Mouse (Mus musculus) B cell, adult 2 months (primary cell): ENCODE data around the gene Snx9.

Source experiments
- DNase-seq, 2 experiments: peaks; one replicate each; pipeline ENCODE4 v3.0.0; 2022

Gene Snx9

GRCm38 (mm10) chr17:5846101-5846500 lies 5.0 kb downstream of the Snx9 start:
- DNase-seq: no peak

GRCm38 (mm10) chr17:5848706-5849415 lies 7.7 kb downstream of the Snx9 start:
- no peak for DNase-seq

- no peak for DNase-seq
Measured at GRCm38 (mm10) chr17:5849421-5849910, 8.3 kb downstream of the Snx9 start.

- DNase-seq: no peak
Measured at GRCm38 (mm10) chr17:5850031-5850430, 8.9 kb downstream of the Snx9 start.

- DNase-seq: no peak
Measured at GRCm38 (mm10) chr17:5850476-5850875, 9.3 kb downstream of the Snx9 start.

- no peak for DNase-seq
Measured at GRCm38 (mm10) chr17:5853936-5854335, 12.8 kb downstream of the Snx9 start.

GRCm38 (mm10) chr17:5855560-5855959 lies 14.4 kb downstream of the Snx9 start:
- no peak for DNase-seq

- no peak for DNase-seq
Measured at GRCm38 (mm10) chr17:5856426-5856825, 15.3 kb downstream of the Snx9 start.

GRCm38 (mm10) chr17:5857206-5857605 lies 16.1 kb downstream of the Snx9 start:
- no peak for DNase-seq

- no peak for DNase-seq
Measured at GRCm38 (mm10) chr17:5858209-5858608, 17.1 kb downstream of the Snx9 start.

- no peak for DNase-seq
Measured at GRCm38 (mm10) chr17:5862285-5862684, 21.2 kb downstream of the Snx9 start.

GRCm38 (mm10) chr17:5862869-5863268 lies 21.7 kb downstream of the Snx9 start:
- DNase-seq: no peak

GRCm38 (mm10) chr17:5863745-5864144 lies 22.6 kb downstream of the Snx9 start:
- DNase-seq: no peak

- DNase-seq: peak; percentile 21
Measured at GRCm38 (mm10) chr17:5867456-5867855, 26.3 kb downstream of the Snx9 start.

GRCm38 (mm10) chr17:5868319-5869031 lies 27.3 kb downstream of the Snx9 start:
- no peak for DNase-seq

- DNase-seq: no peak
Measured at GRCm38 (mm10) chr17:5869461-5869860, 28.3 kb downstream of the Snx9 start.

- no peak for DNase-seq
Measured at GRCm38 (mm10) chr17:5870002-5870401, 28.9 kb downstream of the Snx9 start.

GRCm38 (mm10) chr17:5870696-5871095 lies 29.6 kb downstream of the Snx9 start:
- no peak for DNase-seq

- no peak for DNase-seq
Measured at GRCm38 (mm10) chr17:5872506-5872905, 31.4 kb downstream of the Snx9 start.

GRCm38 (mm10) chr17:5874565-5874964 lies 33.4 kb downstream of the Snx9 start:
- peak in 1 of 2 experiments; percentile 7 for DNase-seq

- DNase-seq: peak in 1 of 2 experiments; percentile 1
Measured at GRCm38 (mm10) chr17:5877611-5878157, 36.6 kb downstream of the Snx9 start.

- peak in 1 of 2 experiments; percentile 0 for DNase-seq
Measured at GRCm38 (mm10) chr17:5878878-5879277, 37.7 kb downstream of the Snx9 start.

GRCm38 (mm10) chr17:5885474-5885873 lies 44.3 kb downstream of the Snx9 start:
- DNase-seq: no peak
